ENCODE assay signal across 8 mouse cellular contexts in genomic region chr7:80688556-80689220, GRCm38 (mm10). TPM values are rescaled to one million over a fixed set of nuclear protein-coding genes. Genes with fewer than 3 reads are reported as not detected.
DNase-seq lines count a peak whose midpoint lies in the region; ATAC-seq lines count a peak whose summit lies in the region.

TSS of gene Crtc3 (minus strand) at chr7:80688877.

- H3K4me2 ChIP-seq in intestine, embryonic 15.5 days (replicated peaks), result peak within 1 kb of the TSS; percentile 88

- H3K4me3 ChIP-seq in intestine, embryonic 15.5 days (replicated peaks), result peak within 1 kb of the TSS; percentile 91
- peak within 1 kb of the TSS; percentile 81 for H3K4me3 ChIP-seq in midbrain, embryonic 10.5 days

- peaks cover 9% of the 10 kb centered on the region for H3K4me1 ChIP-seq in intestine, embryonic 15.5 days (replicated peaks)
- peaks cover 21% of the 10 kb centered on the region for H3K4me1 ChIP-seq in midbrain, embryonic 10.5 days

- DNase-seq in layer of hippocampus, adult 11-12 months (ENCODE audit: low spot score), result peak; percentile 53
- no peak for DNase-seq in layer of hippocampus, adult 9-10 months (ENCODE audit: low spot score)
- peak; percentile 83 for DNase-seq in embryo, embryonic 9.5 days (ENCODE audit: extremely low spot score)
- DNase-seq in gastrocnemius, postnatal 4 days (ENCODE audit: low spot score in 2 of 2), result peak; percentile 60 to 77
- DNase-seq in left cerebral cortex, postnatal 4 days, result peak; percentile 59
- peak; percentile 83 for DNase-seq in midbrain, embryonic 10.5 days (ENCODE audit: low spot score)
- peak; percentile 16 to 20 for DNase-seq in right cerebral cortex, postnatal 36 days (ENCODE audit: low spot score in 2 of 2)

- WGBS in intestine, embryonic 15.5 days, result under 1% methylated on average over 69 of the region's 83 CpGs
- under 1% methylated on average over 83 of the region's 83 CpGs for WGBS in midbrain, embryonic 10.5 days

- H3K27me3 ChIP-seq in intestine, embryonic 15.5 days (replicated peaks), result no peaks in the 10 kb centered on the region
- no peaks in the 10 kb centered on the region for H3K27me3 ChIP-seq in midbrain, embryonic 10.5 days (ENCODE audit: low read depth, poor library complexity, severe bottlenecking)

- H3K36me3 ChIP-seq in intestine, embryonic 15.5 days, result no peaks in the 10 kb centered on the region
- no peaks in the 10 kb centered on the region for H3K36me3 ChIP-seq in midbrain, embryonic 10.5 days

- H3K9me3 ChIP-seq in intestine, embryonic 15.5 days, result no peaks in the 10 kb centered on the region
- no peaks in the 10 kb centered on the region for H3K9me3 ChIP-seq in midbrain, embryonic 10.5 days (replicated peaks)

- peak within 1 kb of the TSS; percentile 97 for H3K27ac ChIP-seq in intestine, embryonic 15.5 days
- peak within 1 kb of the TSS; percentile 96 for H3K27ac ChIP-seq in midbrain, embryonic 10.5 days (replicated peaks)

- intact Hi-C loops in left cerebral cortex, postnatal 4 days (cut with DNase I), result loop anchor here (10.0 kb wide), 1 partner anchor 64 kb away; no protein-coding TSS in a partner anchor

- ATAC-seq in intestine, embryonic 15.5 days, result peak; percentile 95

- peak within 1 kb of the TSS; percentile 94 for H3K9ac ChIP-seq in intestine, embryonic 15.5 days

RNA-seq across cellular contexts. Expression of gene Crtc3, which starts in this region (rescaled TPM):
- 10 to 100 TPM; 28.7 to 32.1 TPM for total RNA-seq in gastrocnemius, postnatal 4 days (2021)
- 15.5 and 15.8 TPM in 2 replicates for polyA plus RNA-seq in intestine, embryonic 15.5 days (2015; fragmentation: Nextera tagmentation; extraction: Ambion mirVana)
- total RNA-seq in left cerebral cortex, postnatal 4 days (2021), result 10 to 100 TPM; 28.5 to 32.1 TPM
- 8.4 and 9.3 TPM in 2 replicates for polyA plus RNA-seq in midbrain, embryonic 10.5 days (2016; fragmentation: Nextera tagmentation; extraction: Ambion mirVana)
